Mouse (Mus musculus) left cerebral cortex, postnatal 10 days (tissue): ENCODE results near the gene Scn3b. TPM values are rescaled to one million over a fixed set of nuclear protein-coding genes. Genes with fewer than 3 reads are reported as not detected.

Experiments used
- DNase-seq, 2 experiments: peaks; one replicate each; pipeline ENCODE4 v3.0.0; 2021 to 2022; ENCODE audit warnings: low spot score in 2 of 2, mixed read lengths in 1 of 2; ENCODE audit errors: extremely low spot score in 1 of 2
- intact Hi-C: fragments of 180-260 bp; cut with DNase I; formaldehyde crosslinking; loops from one replicate; pipeline ENCODE4 v1.15.1; 2025
- total RNA-seq, 2 experiments: library from RNA; stranded (reverse); gene quantifications; 2 replicates each; pipeline ENCODE4 v1.2.3; 2021

Gene Scn3b
- total RNA-seq, 2 experiments from 2014 or later: 152 to 153 TPM

DNA sequence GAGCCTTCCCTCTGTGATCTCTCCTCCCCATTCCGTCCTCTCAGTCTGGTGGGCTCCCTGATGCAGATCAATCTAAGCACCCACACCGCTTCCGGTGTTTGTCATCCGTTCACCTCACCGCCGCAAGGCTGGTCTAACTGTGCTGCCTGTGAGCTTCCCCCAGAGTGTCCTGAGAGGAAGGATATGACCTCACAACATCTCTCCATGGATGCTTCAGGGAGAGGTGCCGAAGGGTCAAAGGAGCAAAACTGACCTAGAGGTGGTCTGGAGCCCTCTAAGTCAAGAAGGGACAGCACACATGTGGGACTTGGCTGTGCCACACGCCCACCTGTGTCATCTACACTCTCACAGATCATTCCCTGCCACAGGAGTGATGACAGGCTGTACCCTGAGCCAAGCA is 33.4 kb downstream of the Scn3b start:
- intact Hi-C loops: no loop called here
- DNase-seq: peak in 1 of 2 experiments; percentile 19

DNA sequence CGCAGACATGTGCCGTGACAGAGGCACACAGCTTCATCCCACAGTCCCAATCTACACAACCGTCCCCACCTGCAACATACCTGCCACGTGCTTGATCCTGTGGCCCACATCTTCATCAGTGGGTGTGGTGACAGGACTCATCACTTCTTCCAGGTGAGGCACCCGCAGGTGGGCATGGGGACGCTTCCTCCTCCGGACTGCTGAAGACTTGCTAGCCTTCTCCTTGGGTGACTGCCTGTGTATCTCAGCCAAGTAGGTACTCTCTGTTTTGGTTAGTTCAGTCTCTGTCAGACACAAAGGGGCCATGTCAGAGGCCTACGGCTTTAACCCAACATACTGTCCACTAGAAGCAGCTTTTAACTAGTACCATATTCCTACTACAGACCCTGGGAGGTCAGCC is 35.2 kb downstream of the Scn3b start:
- intact Hi-C loops: no loop called here
- peak in 1 of 2 experiments; percentile 22 for DNase-seq

DNA sequence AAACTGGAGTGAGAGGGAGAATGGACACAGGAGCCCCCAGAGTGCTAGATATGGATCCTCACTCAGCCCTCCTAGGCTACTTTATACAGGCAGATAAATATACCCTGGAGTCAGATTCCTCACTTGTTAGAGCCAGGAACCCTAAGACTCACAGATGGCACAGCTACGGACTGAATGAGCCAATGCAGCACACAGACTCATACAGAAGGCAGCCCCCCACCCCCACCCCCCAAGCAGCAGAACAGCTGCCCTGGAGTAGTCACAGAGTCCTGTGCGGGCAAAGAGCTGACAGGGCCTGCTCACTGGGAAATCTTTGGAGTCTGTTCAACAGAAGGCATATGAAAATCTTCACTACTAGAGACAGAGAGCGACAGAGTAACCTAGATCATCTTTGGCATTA is 38.3 kb downstream of the Scn3b start:
- DNase-seq: peak in 1 of 2 experiments; percentile 9
- intact Hi-C loops: no loop called here

DNA sequence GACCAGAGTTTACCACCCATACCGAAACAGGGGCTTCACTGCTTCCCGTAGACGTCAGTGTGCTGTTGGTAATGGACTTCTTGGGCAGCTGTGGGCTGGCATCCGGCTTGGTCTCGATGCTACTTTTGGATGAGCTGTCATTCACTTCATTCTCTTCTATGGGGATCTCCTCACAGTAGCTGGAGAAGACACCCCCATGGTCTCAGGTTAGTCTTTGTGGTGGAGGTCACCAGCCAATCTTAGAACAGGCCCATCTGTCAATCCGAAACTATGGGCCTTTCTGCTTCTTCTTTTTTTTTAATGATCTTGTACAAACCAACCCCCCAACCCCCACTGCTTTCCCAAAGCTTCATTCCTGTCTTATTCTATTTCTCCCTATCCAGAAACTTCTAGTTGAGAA is 40.9 kb downstream of the Scn3b start:
- peak in 1 of 2 experiments; percentile 3 for DNase-seq
- intact Hi-C loops: no loop called here

DNA sequence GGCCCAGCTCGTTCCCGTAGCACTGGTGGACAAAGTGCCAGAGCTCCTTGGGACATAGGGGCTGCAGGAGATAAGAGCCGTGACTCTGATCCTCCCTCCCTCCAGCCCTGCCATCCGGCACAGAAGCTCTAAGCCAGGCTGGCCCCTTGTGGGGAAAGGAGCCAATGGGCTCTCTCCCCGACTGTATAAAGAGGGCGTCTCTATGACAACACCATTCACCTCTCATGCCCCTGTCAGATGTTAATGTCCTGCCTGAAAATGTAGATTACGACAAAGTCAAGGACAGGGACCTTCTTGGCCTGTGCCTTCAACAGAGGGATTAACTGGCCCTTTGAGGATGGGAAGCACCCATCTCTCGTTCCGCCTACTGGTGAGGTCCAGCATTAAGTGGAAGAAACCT is 42.8 kb downstream of the Scn3b start:
- intact Hi-C loops: no loop called here
- DNase-seq: peak in 1 of 2 experiments; percentile 14

DNA sequence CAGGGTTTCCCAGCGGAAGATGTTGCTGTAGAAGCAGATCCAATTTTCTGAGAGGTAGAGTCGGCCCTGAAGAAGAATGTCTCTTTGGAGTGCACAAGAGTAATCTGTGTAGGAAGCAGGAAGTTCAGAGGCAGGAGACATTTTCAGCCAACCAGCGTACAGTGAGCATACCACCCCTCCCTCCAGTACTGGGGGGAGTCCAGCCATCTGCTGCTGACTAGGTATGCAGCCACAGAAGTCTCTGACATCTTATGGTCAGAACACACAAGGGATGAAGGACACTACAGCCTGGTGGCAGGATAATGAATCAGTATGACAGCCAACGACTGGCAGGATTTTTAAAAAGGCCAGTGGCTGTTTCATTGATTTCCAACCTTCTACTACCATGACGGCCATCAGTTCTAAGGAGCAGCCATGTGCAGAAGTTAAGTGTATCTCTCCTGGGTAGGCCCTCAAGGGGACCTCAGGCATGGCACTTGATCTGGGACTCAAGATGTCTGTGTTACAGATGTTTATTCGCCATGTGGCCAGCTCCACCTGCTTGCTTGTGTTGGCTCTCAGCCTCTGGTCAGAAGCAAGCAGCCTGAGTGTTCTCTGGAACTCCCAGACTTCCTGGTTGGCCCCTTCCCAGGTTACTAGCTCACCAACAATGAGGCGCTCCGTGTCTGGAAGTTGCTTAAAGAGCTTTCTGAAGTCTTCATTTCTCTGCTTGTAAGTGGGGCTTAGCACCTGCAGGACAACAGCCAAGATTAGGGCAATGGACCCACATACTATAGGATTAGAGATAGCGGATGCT is 48.0 kb downstream of the Scn3b start:
- intact Hi-C loops: no loop called here
- DNase-seq: peak in 1 of 2 experiments; percentile 58

DNA sequence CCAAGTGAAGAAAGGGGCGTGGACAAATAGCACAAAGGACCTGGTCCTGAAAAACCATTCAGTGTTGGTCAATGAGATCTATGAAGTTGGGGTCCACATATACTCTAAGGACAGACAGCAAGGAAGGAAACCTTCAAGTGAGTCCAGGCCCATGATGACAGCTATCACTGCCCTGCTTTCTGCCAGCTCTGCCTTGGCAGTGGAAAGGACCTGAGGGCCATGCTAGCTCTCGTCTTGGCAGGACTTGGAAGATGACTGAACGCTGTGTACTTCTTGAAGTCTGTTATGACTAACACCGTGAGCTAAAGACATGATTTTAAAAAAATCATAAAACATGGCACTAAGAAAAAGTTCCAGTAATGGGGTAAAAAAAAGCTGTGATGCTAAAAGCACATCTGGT is 48.7 kb downstream of the Scn3b start:
- no peak for DNase-seq
- intact Hi-C loops: no loop called here

DNA sequence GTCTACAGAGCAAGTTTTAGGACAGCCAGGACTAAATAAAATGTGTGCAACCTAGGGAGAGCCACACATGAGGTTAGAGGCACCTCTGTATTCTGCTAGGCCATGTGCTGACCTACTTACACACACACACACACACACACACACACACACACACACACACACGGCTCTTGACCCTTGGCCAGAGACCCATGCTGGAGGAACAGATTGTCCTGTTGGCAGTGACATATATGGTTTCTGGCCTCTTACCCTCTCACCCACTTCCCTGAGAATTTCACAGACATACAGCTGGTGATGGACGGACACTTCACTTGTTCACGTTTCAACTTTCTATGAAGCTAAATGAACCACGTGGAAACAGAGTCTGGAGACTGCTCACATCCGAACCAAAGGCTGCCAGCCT is 49.8 kb downstream of the Scn3b start:
- intact Hi-C loops: no loop called here
- DNase-seq: no peak

DNA sequence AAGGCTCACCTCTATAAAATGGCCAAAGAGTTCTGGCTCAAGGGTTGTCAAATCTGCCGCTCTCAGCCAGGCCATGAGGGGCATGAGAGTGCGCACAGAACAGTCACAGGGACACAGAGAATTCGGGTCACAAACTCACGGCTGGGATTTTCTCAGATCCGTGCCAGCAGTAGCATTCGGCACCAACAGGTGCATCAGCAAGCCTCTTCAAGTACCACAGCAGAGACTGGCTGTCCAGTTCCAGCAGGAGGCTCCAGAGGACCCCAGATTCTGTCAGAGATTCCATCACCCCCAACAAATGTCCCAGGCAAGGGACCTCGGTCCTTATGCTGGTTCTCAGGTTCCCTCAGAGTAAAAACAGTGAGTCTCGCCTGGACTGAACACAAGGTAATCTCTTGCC is 51.4 kb downstream of the Scn3b start:
- DNase-seq: no peak
- intact Hi-C loops: no loop called here

DNA sequence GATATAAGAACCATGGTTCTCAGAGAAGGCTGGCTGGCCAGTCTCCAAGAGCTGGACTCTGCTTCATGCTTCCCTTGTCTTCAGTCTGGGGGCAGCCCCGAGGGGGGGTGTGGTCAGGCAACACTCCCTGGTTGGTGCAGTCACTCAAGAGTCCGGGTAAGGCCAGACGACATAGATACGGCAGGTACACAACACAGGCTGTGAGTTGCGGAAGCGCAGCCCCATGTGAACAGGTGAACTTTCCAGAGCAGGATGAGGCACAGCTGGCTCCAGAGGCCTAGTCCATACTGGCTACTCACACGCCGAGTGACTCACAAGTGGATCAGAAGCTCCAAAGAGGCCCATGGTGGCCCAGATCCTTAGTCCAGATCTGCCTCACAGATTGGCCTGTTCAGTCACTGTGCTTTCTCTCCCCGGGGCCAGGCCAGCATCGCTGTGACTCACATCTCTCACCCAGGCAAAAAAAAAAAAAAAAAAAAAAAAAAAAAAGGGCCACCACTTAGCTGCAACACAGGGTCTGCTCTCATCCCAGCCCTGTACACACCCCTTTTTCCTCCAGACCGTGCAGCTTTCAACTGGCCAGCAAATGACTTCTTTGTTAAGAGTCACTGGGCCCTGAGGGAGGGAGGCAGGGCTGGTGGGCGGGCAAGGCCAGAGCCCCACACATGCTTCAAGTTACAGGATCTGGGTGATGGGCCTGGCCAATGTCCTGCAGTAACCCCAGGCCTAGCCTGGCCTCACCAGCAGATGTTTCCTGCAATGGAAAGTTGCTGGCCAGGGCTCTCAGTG is 52.1 kb downstream of the Scn3b start:
- intact Hi-C loops: no loop called here
- DNase-seq: peak in 1 of 2 experiments; percentile 84

DNA sequence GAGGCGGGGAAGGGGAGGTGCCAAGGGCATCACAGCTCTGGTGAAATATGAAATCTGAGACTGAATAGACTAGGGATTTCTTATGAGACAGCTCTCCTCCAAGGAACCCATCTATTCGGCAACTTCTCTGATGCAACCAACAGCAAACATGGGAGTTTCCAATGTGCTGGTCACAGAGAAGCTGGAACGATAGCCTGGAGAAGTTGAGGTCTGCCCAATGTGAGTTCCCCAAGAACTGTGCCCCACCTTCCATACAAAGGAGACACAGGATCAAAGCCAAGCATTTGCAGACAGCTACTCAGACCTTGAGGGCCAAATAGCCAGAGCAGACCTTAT is 52.6 kb downstream of the Scn3b start:
- intact Hi-C loops: no loop called here
- no peak for DNase-seq

DNA sequence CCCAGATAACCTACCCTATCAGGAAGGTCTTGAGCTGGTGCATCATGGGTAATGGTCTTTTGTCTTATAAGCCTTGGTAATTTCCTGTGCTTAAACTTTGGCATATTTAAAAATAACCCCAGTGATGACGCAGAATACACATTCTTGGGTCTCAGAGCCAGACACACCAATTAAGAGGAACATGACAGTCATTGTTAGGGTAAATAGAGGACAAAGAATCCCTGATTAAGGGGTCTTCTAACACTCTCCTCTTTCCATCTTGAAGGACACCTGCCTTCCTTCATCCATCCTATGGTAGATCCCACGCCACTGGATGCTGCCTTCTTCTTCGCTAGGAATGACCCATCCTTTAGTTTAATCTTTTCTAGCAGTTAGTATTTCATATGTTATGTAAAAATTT is 53.4 kb downstream of the Scn3b start:
- intact Hi-C loops: no loop called here
- no peak for DNase-seq

DNA sequence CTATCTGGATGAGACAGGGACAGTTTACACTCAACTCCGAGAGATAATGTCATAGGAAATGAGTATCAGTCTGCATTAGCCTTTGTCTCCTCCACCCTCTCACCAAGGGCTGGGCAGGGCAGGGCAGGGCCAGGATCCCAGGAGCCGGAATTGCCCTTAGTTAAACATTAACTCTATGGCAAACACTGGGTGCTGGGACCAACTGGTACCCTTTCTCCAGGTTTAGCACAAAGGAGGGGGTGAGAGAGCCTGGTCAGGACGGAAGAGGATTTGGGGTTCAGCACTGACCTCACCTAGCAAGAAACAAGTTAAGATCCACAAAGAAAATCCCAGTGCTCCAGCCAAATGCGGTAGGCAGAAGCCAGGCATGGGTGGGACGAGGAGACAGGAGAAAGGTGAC is 54.2 kb downstream of the Scn3b start:
- intact Hi-C loops: no loop called here
- no peak for DNase-seq

DNA sequence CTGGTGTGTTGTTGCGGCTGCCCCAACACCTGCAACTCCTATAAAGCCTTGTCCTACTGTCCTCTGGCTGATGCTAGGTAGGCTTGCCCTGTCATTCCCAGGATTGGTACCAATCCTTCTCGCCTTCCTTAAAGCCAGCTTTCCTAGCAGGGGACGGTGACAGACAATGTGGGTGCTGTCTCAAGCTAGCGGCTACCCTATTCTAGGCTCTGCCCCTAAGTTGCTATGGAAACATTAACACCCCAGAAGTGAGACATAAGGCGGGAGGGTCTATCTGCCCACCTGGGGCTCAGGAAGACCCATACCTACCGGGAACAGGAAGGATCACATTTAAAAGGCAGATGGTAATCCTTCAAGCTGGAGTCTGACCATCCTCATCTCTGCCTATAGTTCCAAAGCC is 54.8 kb downstream of the Scn3b start:
- no peak for DNase-seq
- intact Hi-C loops: no loop called here

DNA sequence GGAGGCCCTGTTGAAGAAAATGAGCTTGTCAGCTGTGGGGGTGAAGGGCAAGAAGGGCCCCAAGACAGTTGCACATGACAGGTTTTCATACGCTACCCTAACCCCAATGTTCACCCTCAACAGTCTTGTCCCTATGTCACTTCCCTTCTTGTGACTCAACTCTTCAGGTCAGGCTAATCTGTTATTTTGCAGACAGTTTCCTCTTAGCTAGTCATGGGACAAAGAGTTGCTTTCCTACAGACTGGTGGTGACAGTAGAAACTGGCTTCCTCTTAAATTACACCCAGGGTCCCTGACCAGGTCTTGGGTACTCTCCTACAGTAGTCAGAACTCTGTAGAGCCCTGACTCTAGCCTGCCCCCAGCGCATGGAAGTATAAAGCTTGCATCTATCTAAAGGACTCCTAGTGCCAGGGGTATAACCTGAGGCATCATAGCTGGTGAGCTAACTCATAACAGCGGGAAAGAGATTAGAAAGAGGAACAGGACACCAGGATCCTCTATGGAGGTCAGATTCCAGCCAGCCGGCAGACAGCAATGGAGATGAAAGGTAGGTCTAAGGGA is 55.3 kb downstream of the Scn3b start:
- DNase-seq: no peak
- intact Hi-C loops: no loop called here

DNA sequence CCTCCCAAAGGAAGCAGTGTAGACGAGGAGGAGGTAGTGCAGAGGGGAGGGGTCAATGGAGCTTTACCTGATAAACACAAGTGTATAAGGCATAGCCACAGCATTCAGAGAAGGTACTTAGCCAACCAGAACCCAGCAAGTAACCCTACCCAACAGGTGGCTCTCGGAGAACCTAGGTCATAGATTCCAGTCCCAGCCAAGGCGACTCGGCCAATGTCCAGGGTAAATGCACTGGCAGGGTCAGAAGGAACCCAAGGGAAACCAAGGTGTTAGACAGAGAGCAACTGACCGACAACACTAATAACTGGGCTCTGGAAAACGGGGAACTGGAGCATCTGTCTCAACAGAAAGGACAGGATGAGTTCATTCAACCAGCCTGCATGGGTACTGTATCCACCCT is 55.8 kb downstream of the Scn3b start:
- intact Hi-C loops: no loop called here

DNA sequence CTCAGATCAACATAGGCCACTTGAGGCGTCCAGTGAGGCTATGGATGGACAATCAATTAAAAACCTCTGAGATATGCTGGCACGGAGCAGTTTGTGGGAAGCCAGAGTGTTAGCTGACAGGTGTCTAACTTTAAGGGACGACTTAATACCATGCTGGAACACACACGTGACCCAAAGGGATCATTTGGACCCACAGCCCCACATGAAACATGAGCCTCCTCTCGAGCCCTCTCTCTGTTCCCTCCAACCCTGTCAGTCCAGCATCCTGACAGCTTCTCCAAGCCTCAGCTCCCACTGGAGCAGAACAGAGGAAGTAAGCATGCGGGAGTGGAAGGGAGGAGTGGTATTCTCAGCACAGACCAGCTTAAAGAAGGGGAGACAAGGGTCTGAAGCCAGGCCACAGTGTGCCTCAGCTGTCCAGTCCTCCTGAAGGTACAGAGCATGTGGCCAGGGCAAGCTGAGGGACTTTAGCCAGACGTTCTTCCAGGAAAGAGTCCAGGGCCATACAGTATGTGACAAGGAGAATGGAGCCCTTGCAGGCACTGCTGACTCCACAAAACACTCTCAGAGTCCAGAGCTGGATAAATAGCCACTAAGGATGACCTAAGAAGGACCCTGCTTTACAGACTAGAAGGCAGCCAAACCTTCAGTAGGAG is 57.4 kb downstream of the Scn3b start:
- intact Hi-C loops: no loop called here
- DNase-seq: no peak

More for the DNA sequence above, 55.8 kb downstream of the Scn3b start:
- DNase-seq: no peak

DNA sequence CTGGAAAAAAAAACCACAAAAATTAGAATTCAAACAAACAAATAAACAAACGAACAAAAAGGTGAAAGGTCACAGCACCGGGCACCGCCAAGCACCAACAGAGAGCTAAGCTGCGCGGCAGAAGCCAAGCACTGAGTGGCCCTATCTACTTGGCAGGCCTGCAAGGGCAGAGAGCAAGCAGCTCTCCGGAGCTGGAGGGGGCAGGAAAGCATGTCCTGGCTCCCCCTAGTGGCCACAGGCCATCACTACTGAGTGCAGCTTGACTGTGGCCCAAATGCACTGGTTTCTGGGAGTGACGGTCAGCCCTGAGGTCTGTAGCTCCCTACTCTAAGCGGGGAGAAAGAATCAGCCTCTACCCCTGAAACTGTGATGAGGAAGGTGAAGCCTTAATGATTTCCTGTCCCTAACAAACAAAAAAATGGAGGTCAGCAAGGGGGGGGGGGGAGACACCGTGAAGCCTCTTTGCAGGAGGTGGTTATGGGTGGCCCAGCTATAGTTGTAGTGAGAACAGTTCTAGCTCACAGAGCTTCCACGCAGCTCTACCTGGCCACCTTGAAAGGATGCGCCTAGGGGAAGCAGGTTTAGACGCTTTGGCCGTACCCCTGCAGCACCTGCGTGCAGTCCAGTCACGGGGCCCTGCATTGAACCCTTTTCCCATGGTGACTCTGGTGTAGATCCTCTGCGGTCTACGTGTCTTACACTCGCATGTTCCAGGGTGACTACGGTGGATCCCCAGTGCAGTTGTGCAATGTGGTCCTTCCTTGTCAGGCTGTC is 61.8 kb downstream of the Scn3b start:
- intact Hi-C loops: loop anchor here (5.0 kb wide), 1 partner anchor 103 kb away; no protein-coding TSS in a partner anchor

More for the DNA sequence above, 61.8 kb downstream of the Scn3b start:
- DNase-seq: peak; percentile 84 to 91
